Mouse (Mus musculus) cerebellum, adult 2 months (tissue): Measurements from ENCODE around the gene Rarres1.

Experiments used
- CTCF ChIP-seq: fragments of 200-500 bp; IDR thresholded peaks from 2 replicates; pipeline ENCODE4 v1.5.1; 2011; ENCODE audit warnings: low read depth, mild to moderate bottlenecking, control low read depth, low read length, moderate library complexity, borderline replicate concordance; ENCODE audit not compliant: insufficient read depth
- POLR2A ChIP-seq: fragments of 200-500 bp; IDR thresholded peaks from 2 replicates; pipeline ENCODE4 v1.6.1; 2011; ENCODE audit warnings: low read length, control low read depth, borderline replicate concordance; ENCODE audit not compliant: insufficient read depth

GRCm38 (mm10) chr3:67473438-67473837 lies 41.9 kb downstream of the Rarres1 start:
- TF ChIP-seq POLR2A (no peak), CTCF (no peak)
